Mouse (Mus musculus) limb, embryonic 13.5 days (tissue): ENCODE measurements around the gene Gm11099. TPM values are rescaled to one million over a fixed set of nuclear protein-coding genes. Genes with fewer than 3 reads are reported as not detected.

ENCODE experiments used
- ATAC-seq: fragments of 200-750 bp; cut with Nextera tagmentation; 2 replicates; pipeline ENCODE4 v1.8.0; 2017; ENCODE audit warnings: low read depth, moderate number of reproducible peaks, moderate TSS enrichment; ENCODE audit not compliant: low FRiP score
- H3K27ac ChIP-seq: fragments of 300-500 bp; sonication (generic); 2 replicates; pipeline ENCODE4 v1.5.1; 2015; ENCODE audit warnings: inconsistent platforms, mild to moderate bottlenecking, moderate library complexity
- H3K27me3 ChIP-seq: fragments of 300-500 bp; sonication (generic); 2 replicates; pipeline ENCODE4 v1.6.1; 2015; ENCODE audit warnings: mild to moderate bottlenecking, inconsistent platforms
- H3K36me3 ChIP-seq: fragments of 300-500 bp; sonication (generic); 2 replicates; pipeline ENCODE4 v1.6.1; 2015; ENCODE audit warnings: inconsistent platforms, mild to moderate bottlenecking, moderate library complexity
- H3K4me1 ChIP-seq: fragments of 300-500 bp; sonication (generic); 2 replicates; pipeline ENCODE4 v1.6.1; 2015; ENCODE audit warnings: inconsistent platforms
- H3K4me2 ChIP-seq: fragments of 300-500 bp; sonication (generic); replicated peaks from 2 replicates; pipeline ENCODE4 v1.6.1; 2015; ENCODE audit warnings: inconsistent platforms, mild to moderate bottlenecking, moderate library complexity
- H3K4me3 ChIP-seq: fragments of 300-500 bp; sonication (generic); 2 replicates; pipeline ENCODE4 v1.5.1; 2015; ENCODE audit warnings: moderate library complexity, mild to moderate bottlenecking, inconsistent platforms
- H3K9ac ChIP-seq: fragments of 300-500 bp; sonication (generic); 2 replicates; pipeline ENCODE4 v1.6.1; 2015; ENCODE audit warnings: mild to moderate bottlenecking, inconsistent platforms
- H3K9me3 ChIP-seq: fragments of 300-500 bp; sonication (generic); 2 replicates; pipeline ENCODE4 v1.6.1; 2016; ENCODE audit warnings: inconsistent platforms
- WGBS: fragments of 180-500 bp; shearing (Covaris S2); methylation state at CpG from one replicate; pipeline ENCODE4 v1.1.7; 2015; 5-methylcytosine and 5-hydroxymethylcytosine counted together
- polyA plus RNA-seq: library from polyadenylated mRNA; unstranded; fragments of >200 nt; fragmentation: Nextera tagmentation; extraction: Ambion mirVana; gene quantifications from 2 replicates; pipeline ENCODE4 v1.2.1, GENCODE M21; 2015

Gm11099 gene
- polyA plus RNA-seq, 1 experiment from 2014 or later = not detected

DNA sequence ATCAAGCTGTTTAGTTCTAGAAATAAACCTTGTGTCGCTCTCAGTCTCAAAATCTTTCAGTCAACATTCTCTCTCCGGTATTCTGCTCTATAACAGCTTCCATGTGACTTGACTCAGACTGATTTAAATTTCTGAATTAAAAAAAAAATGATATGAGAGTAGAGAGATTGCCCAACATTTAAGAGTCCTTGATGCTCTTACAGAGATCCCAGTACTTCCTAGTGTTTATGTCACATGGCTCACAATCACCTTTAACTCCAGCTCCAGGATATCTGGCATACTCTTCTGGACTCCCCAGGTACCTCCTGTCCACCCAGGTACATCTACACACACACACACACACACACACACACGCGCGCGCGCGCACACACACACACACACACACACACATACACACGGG lies 53.1 kb downstream of the Gm11099 start:
- ATAC-seq = no peak
- H3K9me3 ChIP-seq = no peaks in the 10 kb centered on the region
- H3K27me3 ChIP-seq = no peaks in the 10 kb centered on the region
- no peaks in the 10 kb centered on the region for H3K36me3 ChIP-seq
- no peak overlapping the region for H3K27ac ChIP-seq
- H3K4me1 ChIP-seq = no peaks in the 10 kb centered on the region
- no peak overlapping the region for H3K9ac ChIP-seq
- WGBS = 93% methylated on average over 8 of the region's 9 CpGs
- no peak overlapping the region for H3K4me2 ChIP-seq
- H3K4me3 ChIP-seq = no peak overlapping the region

GRCm38 (mm10) chr2:58918351-58918750 lies 59.1 kb downstream of the Gm11099 start:
- Histone ChIP-seq H3K4me1 (no peaks in the 10 kb centered on the region), H3K4me3 (no peak overlapping the region), H3K9me3 (no peaks in the 10 kb centered on the region), H3K4me2 (no peak overlapping the region), H3K36me3 (no peaks in the 10 kb centered on the region), H3K27me3 (no peaks in the 10 kb centered on the region), H3K27ac (no peak overlapping the region), H3K9ac (no peak overlapping the region)
- ATAC-seq = no peak
- 53% methylated on average over 4 of the region's 4 CpGs for WGBS

GRCm38 (mm10) chr2:58925551-58925950 lies 66.3 kb downstream of the Gm11099 start:
- Histone ChIP-seq H3K9ac (no peak overlapping the region), H3K4me1 (no peaks in the 10 kb centered on the region), H3K27me3 (no peaks in the 10 kb centered on the region), H3K36me3 (no peaks in the 10 kb centered on the region), H3K4me3 (no peak overlapping the region), H3K4me2 (no peak overlapping the region), H3K9me3 (no peaks in the 10 kb centered on the region), H3K27ac (no peak overlapping the region)
- ATAC-seq = no peak
- 85% methylated on average over 2 of the region's 2 CpGs for WGBS

- 64% methylated on average over 4 of the region's 4 CpGs for WGBS
- H3K27ac ChIP-seq = no peak overlapping the region
- H3K9ac ChIP-seq = no peak overlapping the region
- no peaks in the 10 kb centered on the region for H3K36me3 ChIP-seq
- H3K9me3 ChIP-seq = no peaks in the 10 kb centered on the region
- no peak overlapping the region for H3K4me3 ChIP-seq
- no peaks in the 10 kb centered on the region for H3K27me3 ChIP-seq
- H3K4me1 ChIP-seq = no peaks in the 10 kb centered on the region
- H3K4me2 ChIP-seq = no peak overlapping the region
- ATAC-seq = no peak
These were observed 82.1 kb downstream of the Gm11099 start for GRCm38 (mm10) chr2:58941361-58941760.

DNA sequence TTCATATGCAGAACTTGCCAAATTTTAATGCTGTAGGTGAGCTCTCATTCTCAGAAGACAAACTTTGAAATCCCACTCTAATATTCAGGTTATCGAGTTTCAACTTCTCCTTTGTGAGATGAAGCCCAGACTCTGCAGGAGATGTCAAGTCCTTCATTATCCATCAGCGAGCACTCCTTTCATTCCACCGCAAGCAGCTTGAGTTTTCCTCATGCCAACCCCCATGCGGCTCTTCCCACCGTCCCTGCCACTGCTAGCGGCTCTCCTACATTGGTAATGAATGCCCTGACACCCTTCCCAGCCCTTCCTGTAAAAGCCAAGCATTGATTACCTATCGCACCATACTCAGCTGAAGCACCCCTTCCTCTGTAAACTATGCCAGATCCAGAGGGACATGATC lies 89.6 kb downstream of the Gm11099 start:
- WGBS = 77% methylated on average over 7 of the region's 7 CpGs
- Histone ChIP-seq H3K27ac (no peak overlapping the region), H3K4me1 (no peaks in the 10 kb centered on the region), H3K4me2 (no peak overlapping the region), H3K27me3 (no peaks in the 10 kb centered on the region), H3K9me3 (no peaks in the 10 kb centered on the region), H3K4me3 (no peak overlapping the region), H3K9ac (no peak overlapping the region), H3K36me3 (no peaks in the 10 kb centered on the region)
- ATAC-seq = no peak

DNA sequence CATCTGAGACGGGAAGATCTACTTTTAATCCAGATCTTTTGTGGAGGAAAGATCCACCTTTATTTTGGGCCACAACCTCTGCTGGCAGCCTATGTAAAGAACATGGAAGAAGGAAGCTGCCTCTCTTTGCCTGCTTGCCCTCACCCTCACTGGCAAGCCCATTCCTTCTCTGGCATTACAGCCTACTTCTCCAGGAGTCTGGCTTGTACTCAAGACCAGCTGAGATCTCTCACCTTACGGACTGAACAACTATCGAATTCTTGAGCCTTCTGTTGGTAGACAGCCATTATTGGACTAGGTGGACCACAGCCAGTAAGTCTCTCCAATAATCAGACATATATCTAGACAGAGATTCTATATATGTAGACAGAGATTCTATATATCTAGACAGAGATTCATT lies 92.9 kb downstream of the Gm11099 start:
- Histone ChIP-seq H3K4me1 (no peaks in the 10 kb centered on the region), H3K4me2 (no peak overlapping the region), H3K27ac (no peak overlapping the region), H3K4me3 (no peak overlapping the region), H3K27me3 (no peaks in the 10 kb centered on the region), H3K9me3 (no peaks in the 10 kb centered on the region), H3K9ac (no peak overlapping the region), H3K36me3 (no peaks in the 10 kb centered on the region)
- 76% methylated on average over 3 of the region's 3 CpGs for WGBS
- ATAC-seq = no peak

- Histone ChIP-seq H3K36me3 (no peaks in the 10 kb centered on the region), H3K4me2 (no peak overlapping the region), H3K4me3 (no peak overlapping the region), H3K4me1 (no peaks in the 10 kb centered on the region), H3K9ac (no peak overlapping the region), H3K27me3 (no peaks in the 10 kb centered on the region), H3K27ac (no peak overlapping the region), H3K9me3 (no peaks in the 10 kb centered on the region)
- 89% methylated on average over 2 of the region's 2 CpGs for WGBS
- no peak for ATAC-seq
These were observed 97.1 kb downstream of the Gm11099 start for GRCm38 (mm10) chr2:58956351-58956750.

DNA sequence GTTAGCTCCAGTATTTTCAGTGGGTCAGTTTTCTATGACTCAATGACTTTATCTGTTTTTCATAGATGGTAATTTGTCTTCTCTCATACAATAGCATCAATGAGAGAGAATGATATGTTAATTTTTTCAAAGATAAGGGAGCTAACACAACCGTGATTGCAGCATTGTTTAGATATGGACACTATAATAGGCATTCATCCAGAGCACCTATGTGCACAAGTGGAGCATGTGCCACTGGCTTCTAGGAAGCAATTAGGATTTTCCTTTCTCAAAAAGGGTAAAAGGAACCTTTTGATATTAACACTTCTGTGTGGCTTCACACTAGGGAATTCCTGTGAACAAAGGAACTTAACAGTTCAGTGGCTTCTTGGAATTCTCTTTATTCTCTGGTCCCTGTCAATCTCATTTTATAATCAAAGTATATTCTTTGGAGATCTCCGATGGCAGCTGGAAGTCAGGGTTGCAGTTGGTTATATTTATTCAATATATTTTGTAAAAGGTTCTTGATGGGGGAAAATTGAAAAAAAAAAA lies 97.6 kb downstream of the Gm11099 start:
- H3K4me3 ChIP-seq = no peak overlapping the region
- H3K27me3 ChIP-seq = no peaks in the 10 kb centered on the region
- H3K4me2 ChIP-seq = no peak overlapping the region
- no peaks in the 10 kb centered on the region for H3K4me1 ChIP-seq
- H3K9ac ChIP-seq = no peak overlapping the region
- no peak for ATAC-seq
- no peaks in the 10 kb centered on the region for H3K9me3 ChIP-seq
- no peak overlapping the region for H3K27ac ChIP-seq
- 77% methylated on average over 2 of the region's 2 CpGs for WGBS
- H3K36me3 ChIP-seq = no peaks in the 10 kb centered on the region
